Mouse (Mus musculus) cerebellum, adult 2 months (tissue): ENCODE data around the gene Vmn1r176. TPM values are rescaled to one million over a fixed set of nuclear protein-coding genes. Genes with fewer than 3 reads are reported as not detected.
"Not testable (repeated sequence)": the region's sequence is repeated elsewhere in the genome, so short reads cannot be mapped to it uniquely, and the experiment has no call there.

Source experiments
- DNase-seq, 2 experiments: peaks; one replicate each; pipeline ENCODE4 v3.0.0; 2021
- H3K27ac ChIP-seq: fragments of 200-500 bp; 2 replicates; pipeline ENCODE4 v1.5.1; 2012; ENCODE audit warnings: low read length, control low read depth, inconsistent platforms; ENCODE audit not compliant: insufficient read depth
- H3K27me3 ChIP-seq: fragments of 200-500 bp; 2 replicates; pipeline ENCODE4 v1.6.1; 2012; ENCODE audit warnings: inconsistent platforms, mild to moderate bottlenecking, low read length, moderate library complexity; ENCODE audit not compliant: control insufficient read depth, insufficient read depth
- H3K4me1 ChIP-seq: fragments of 200-500 bp; 2 replicates; pipeline ENCODE4 v1.6.1; 2011; ENCODE audit warnings: low read length; ENCODE audit not compliant: control insufficient read depth, insufficient read depth
- H3K4me3 ChIP-seq: fragments of 200-500 bp; replicated peaks from 2 replicates; pipeline ENCODE3; 2011; ENCODE audit warnings: mild to moderate bottlenecking, low read depth, low read length, control low read depth; ENCODE audit not compliant: insufficient read depth
- CTCF ChIP-seq: fragments of 200-500 bp; IDR thresholded peaks from 2 replicates; pipeline ENCODE4 v1.5.1; 2011; ENCODE audit warnings: low read depth, mild to moderate bottlenecking, control low read depth, low read length, moderate library complexity, borderline replicate concordance; ENCODE audit not compliant: insufficient read depth
- POLR2A ChIP-seq: fragments of 200-500 bp; IDR thresholded peaks from 2 replicates; pipeline ENCODE4 v1.6.1; 2011; ENCODE audit warnings: low read length, control low read depth, borderline replicate concordance; ENCODE audit not compliant: insufficient read depth
- WGBS: fragments of 180-500 bp; shearing (Covaris S2); methylation state at CpG from one replicate; pipeline ENCODE4 v1.1.7; 2018; 5-methylcytosine and 5-hydroxymethylcytosine counted together
- polyA plus RNA-seq: library from polyadenylated mRNA; depleted of rRNA; stranded (reverse); fragments of >200 nt; gene quantifications from 2 replicates; pipeline ENCODE4 v1.2.3, GENCODE M21; 2012; rRNA removed

The Vmn1r176 gene
- not detected in 2 replicates for polyA plus RNA-seq

GRCm38 (mm10) chr7:23837272-23837671 lies at the start of gene Vmn1r176:
Gene Vmn1r176, minus strand, starts transcription at chr7:23837372.
- WGBS, result no CpG with 5 or more reads among the region's 1 CpGs

GRCm38 (mm10) chr7:23876918-23877317 lies 39.7 kb upstream of the Vmn1r176 start:
- 60% methylated on average over 4 of the region's 4 CpGs for WGBS
- H3K27me3 ChIP-seq, result not testable (repeated sequence)

More at GRCm38 (mm10) chr7:23837272-23837671, at the start of gene Vmn1r176:
- H3K4me1 ChIP-seq, H3K27ac ChIP-seq, H3K27me3 ChIP-seq, DNase-seq, H3K4me3 ChIP-seq: not testable (repeated sequence)

GRCm38 (mm10) chr7:23866349-23866748 lies 29.2 kb upstream of the Vmn1r176 start, which contains the start of gene Vmn1r177:
Gene Vmn1r177, minus strand, starts transcription at chr7:23866449.
- not testable (repeated sequence) for H3K27me3 ChIP-seq, H3K4me1 ChIP-seq, DNase-seq, H3K27ac ChIP-seq, H3K4me3 ChIP-seq
- 0% methylated on average over 1 of the region's 1 CpGs for WGBS

More at GRCm38 (mm10) chr7:23876918-23877317, 39.7 kb upstream of the Vmn1r176 start:
- H3K4me3 ChIP-seq, DNase-seq, H3K4me1 ChIP-seq, H3K27ac ChIP-seq: not testable (repeated sequence)

- not testable (repeated sequence) for H3K4me3 ChIP-seq, H3K4me1 ChIP-seq, H3K27me3 ChIP-seq, DNase-seq, H3K27ac ChIP-seq
Observed at GRCm38 (mm10) chr7:23810543-23810942, 26.6 kb downstream of the Vmn1r176 start, which contains the start of gene Vmn1r175. Gene Vmn1r175, minus strand, starts transcription at chr7:23810643.

- Histone ChIP-seq H3K27ac (no peak overlapping the region), H3K4me1 (no peaks in the 10 kb centered on the region), H3K27me3 (no peaks in the 10 kb centered on the region), H3K4me3 (no peak overlapping the region)
- 80% methylated on average over 6 of the region's 6 CpGs for WGBS
- no peak for DNase-seq
- no peak for TF ChIP-seq POLR2A
- TF ChIP-seq CTCF, result no peak
Observed at GRCm38 (mm10) chr7:23784526-23784925, 52.6 kb downstream of the Vmn1r176 start.

Other genes with a start within 250 kb of the Vmn1r176 start
- not detected in 2 replicates for gene Vmn1r170, start 231.2 kb downstream of the Vmn1r176 start, polyA plus RNA-seq
- not detected in 2 replicates for gene Vmn1r171, start 206.7 kb downstream of the Vmn1r176 start, polyA plus RNA-seq
- gene Vmn1r172, start 179.1 kb downstream of the Vmn1r176 start, polyA plus RNA-seq, result not detected in 2 replicates
- not detected in 2 replicates for gene Vmn1r173, start 136.7 kb downstream of the Vmn1r176 start, polyA plus RNA-seq
- not detected in 2 replicates for gene Vmn1r174, start 85.1 kb downstream of the Vmn1r176 start, polyA plus RNA-seq
- not detected in 2 replicates for gene Vmn1r175, start 26.7 kb downstream of the Vmn1r176 start, polyA plus RNA-seq
- gene Vmn1r177, start 29.1 kb upstream of the Vmn1r176 start, polyA plus RNA-seq, result not detected in 2 replicates
- not detected in 2 replicates for gene Vmn1r178, start 54.6 kb upstream of the Vmn1r176 start, polyA plus RNA-seq
- not detected in 2 replicates for gene Vmn1r179, start 89.6 kb upstream of the Vmn1r176 start, polyA plus RNA-seq
- gene Vmn1r180, start 113.3 kb upstream of the Vmn1r176 start, polyA plus RNA-seq, result not detected in 2 replicates
- gene Vmn1r181, start 137.2 kb upstream of the Vmn1r176 start, polyA plus RNA-seq, result not detected in 2 replicates
- not detected in 2 replicates for gene V1rd19, start 164.3 kb upstream of the Vmn1r176 start, polyA plus RNA-seq
- not detected in 2 replicates for gene Vmn1r183, start 215.9 kb upstream of the Vmn1r176 start, polyA plus RNA-seq
- 35.3 and 36.3 TPM in 2 replicates for gene Zfp180, start 244.6 kb upstream of the Vmn1r176 start, polyA plus RNA-seq